Mouse (Mus musculus): ENCODE results near the gene D630023F18Rik. TPM values are rescaled to one million over a fixed set of nuclear protein-coding genes. Genes with fewer than 3 reads are reported as not detected.
A peak's percentile ranks its signal among the peaks of the same experiment; 100 is the strongest.

The D630023F18Rik gene
- polyA plus RNA-seq, 1 experiment from 2014 or later = 3.1 TPM

DNA sequence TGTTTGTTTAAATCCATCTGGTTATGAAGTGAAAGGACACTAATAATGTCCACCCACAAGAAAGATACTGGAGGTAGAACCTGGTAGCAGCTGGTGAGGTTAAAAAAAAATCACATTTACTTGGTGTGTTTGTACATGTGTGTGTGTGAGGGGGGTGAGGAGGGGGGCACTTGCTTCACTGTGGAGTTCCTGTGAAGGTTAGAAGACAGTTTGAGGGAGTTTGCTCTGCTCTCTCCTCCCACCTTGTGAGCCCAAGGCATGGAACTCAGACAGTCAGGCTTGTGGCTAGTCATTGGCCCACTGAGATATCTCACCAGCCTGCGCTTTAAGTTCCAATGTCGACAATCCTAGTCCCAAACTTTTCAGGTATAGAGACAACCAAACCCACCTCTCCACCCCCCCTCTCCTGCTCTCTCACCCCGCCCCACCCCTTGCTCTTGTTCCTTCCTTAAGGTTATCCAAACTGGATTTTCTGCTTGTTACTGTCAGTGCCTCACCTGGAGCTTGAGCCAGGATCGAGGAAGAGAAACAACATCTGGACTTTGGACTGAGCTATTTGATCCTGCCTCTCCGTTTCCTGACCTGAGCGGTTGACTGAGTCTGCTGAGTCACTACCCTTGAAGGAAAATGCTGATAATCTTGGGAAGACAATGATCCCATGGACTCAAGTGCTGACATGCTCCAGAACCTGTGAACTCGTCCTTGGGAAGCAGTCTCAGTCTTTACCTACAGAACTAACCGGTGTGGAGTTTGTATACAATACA, 4.7 kb downstream of the D630023F18Rik start:
- Histone ChIP-seq H3K4me3 (ENCODE audit: low read depth, low read length) (no peak overlapping the region), H3K4me2 (ENCODE audit: low read length) (no peak overlapping the region), H3K36me3 (ENCODE audit: control insufficient read depth, insufficient read depth, low read length) (no peaks in the 10 kb centered on the region), H3K9me3 (replicated peaks; ENCODE audit: control insufficient read depth, low read length, poor library complexity, severe bottlenecking) (no peaks in the 10 kb centered on the region), H3K27ac (ENCODE audit: low read length) (no peak overlapping the region), H3K4me1 (ENCODE audit: control insufficient read depth, insufficient read depth, low read length) (no peaks in the 10 kb centered on the region), H3K9ac (ENCODE audit: low read depth, low read length) (no peak overlapping the region), H3K27me3 (ENCODE audit: control insufficient read depth, insufficient read depth, low read depth, low read length) (no peaks in the 10 kb centered on the region)
- no peak for ATAC-seq
- WGBS = 80% methylated on average over 8 of the region's 8 CpGs

DNA sequence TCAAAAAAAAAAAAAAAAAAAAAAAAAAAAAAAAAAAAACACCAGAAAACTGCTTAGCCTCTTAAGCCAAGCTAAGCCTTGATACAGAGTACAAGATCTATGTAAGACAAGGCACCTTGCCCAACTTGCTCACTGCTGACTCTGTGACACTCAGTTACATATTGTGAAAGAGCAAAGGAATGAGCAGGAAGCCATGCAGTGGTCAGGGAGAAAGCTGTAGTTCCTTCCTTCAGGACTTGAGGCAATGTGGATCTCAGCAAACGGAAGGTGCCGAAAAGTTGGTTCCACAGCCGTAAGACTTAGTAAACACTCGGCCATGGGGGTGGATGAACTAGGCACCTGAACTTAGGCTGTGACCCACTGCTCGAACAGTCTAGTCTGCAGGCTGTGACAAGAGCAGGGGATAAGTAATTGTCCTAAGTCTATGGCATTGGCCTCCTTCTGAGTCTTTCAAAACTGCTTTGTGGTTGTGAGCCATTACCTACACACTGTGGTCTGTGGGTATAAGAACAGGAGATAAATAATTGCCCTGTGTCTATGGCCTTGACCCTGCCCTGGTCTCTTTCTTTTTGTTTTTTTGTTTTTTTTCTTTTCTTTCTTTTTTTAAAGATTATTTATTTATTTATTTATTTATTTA, 9.4 kb downstream of the D630023F18Rik start:
- Histone ChIP-seq H3K27me3 (ENCODE audit: control insufficient read depth, insufficient read depth, low read depth, low read length) (no peaks in the 10 kb centered on the region), H3K4me2 (ENCODE audit: low read length) (no peak overlapping the region), H3K4me1 (ENCODE audit: control insufficient read depth, insufficient read depth, low read length) (no peaks in the 10 kb centered on the region), H3K9ac (ENCODE audit: low read depth, low read length) (no peak overlapping the region), H3K9me3 (replicated peaks; ENCODE audit: control insufficient read depth, low read length, poor library complexity, severe bottlenecking) (no peaks in the 10 kb centered on the region), H3K36me3 (ENCODE audit: control insufficient read depth, insufficient read depth, low read length) (no peaks in the 10 kb centered on the region), H3K4me3 (ENCODE audit: low read depth, low read length) (no peak overlapping the region), H3K27ac (ENCODE audit: low read length) (no peak overlapping the region)
- no peak for ATAC-seq
- 90% methylated on average over 5 of the region's 5 CpGs for WGBS

DNA sequence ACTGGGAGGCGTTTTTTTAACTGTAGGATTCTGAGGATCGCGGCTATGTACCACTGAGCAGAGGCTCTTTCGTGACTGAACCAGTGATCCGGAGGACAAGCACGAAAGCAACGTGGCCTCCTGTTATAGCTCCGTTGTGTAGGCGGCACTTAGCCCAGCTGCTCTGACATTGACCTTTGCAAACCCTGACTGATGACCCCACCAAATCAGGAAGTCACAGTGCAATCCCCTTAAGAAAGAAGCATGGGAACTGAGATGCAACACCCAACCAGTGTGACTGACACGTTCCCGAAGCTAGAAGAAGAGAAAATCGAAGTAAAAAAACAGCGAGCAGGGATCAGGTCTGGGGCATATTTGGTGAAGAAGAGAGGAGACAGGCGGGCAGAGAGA, 10.2 kb downstream of the D630023F18Rik start:
- no peaks in the 10 kb centered on the region for H3K27me3 ChIP-seq (ENCODE audit: control insufficient read depth, insufficient read depth, low read depth, low read length)
- peak overlapping the region; percentile 26 for H3K4me2 ChIP-seq (ENCODE audit: low read length)
- no peak overlapping the region for H3K4me3 ChIP-seq (ENCODE audit: low read depth, low read length)
- H3K9me3 ChIP-seq (replicated peaks; ENCODE audit: control insufficient read depth, low read length, poor library complexity, severe bottlenecking) = no peaks in the 10 kb centered on the region
- no peak overlapping the region for H3K27ac ChIP-seq (ENCODE audit: low read length)
- H3K9ac ChIP-seq (ENCODE audit: low read depth, low read length) = no peak overlapping the region
- H3K4me1 ChIP-seq (ENCODE audit: control insufficient read depth, insufficient read depth, low read length) = no peaks in the 10 kb centered on the region
- no peak for ATAC-seq
- no peaks in the 10 kb centered on the region for H3K36me3 ChIP-seq (ENCODE audit: control insufficient read depth, insufficient read depth, low read length)
- 58% methylated on average over 14 of the region's 14 CpGs for WGBS

DNA sequence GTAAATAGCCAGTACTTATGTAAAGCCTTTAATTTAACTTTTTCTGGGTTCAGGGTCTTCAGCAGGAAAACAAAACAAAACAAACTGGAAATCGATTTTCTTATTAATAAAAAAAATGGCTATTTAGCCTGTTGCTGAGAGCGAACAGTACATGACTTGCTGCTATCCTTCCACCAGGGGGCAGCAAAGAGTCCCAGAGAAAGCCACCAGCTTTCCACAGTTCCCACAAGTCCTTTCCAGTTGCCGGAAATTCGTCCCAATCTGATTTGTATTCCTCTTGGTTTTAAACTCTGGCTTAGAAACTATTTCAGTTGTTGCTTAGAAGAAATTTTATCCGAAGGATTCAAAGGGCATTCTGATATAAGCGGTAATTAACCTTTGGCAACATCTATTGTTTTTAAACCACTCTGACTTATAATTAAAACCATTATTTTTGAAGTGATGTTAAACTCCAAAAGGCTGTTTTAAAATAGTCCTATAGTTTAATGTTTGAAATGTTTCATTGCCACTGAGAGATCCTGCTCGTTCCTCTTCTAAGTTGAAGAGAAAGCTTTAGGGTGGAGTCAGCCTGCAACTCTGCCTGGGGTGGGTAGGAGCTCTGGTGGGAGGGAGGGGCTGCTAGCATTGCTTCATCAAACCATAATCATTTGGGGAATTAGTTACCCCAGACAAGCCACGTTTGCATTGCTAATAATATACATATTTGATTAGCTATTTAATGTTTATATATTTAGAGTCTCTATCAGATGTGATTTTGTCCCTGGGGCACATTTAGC, 10.8 kb downstream of the D630023F18Rik start:
- no peak overlapping the region for H3K9ac ChIP-seq (ENCODE audit: low read depth, low read length)
- peak overlapping the region; percentile 26 for H3K4me2 ChIP-seq (ENCODE audit: low read length)
- no peaks in the 10 kb centered on the region for H3K36me3 ChIP-seq (ENCODE audit: control insufficient read depth, insufficient read depth, low read length)
- H3K4me3 ChIP-seq (ENCODE audit: low read depth, low read length) = no peak overlapping the region
- no peaks in the 10 kb centered on the region for H3K4me1 ChIP-seq (ENCODE audit: control insufficient read depth, insufficient read depth, low read length)
- no peak overlapping the region for H3K27ac ChIP-seq (ENCODE audit: low read length)
- 10% methylated on average over 8 of the region's 8 CpGs for WGBS
- no peaks in the 10 kb centered on the region for H3K27me3 ChIP-seq (ENCODE audit: control insufficient read depth, insufficient read depth, low read depth, low read length)
- ATAC-seq = peak; percentile 84
- H3K9me3 ChIP-seq (replicated peaks; ENCODE audit: control insufficient read depth, low read length, poor library complexity, severe bottlenecking) = no peaks in the 10 kb centered on the region

DNA sequence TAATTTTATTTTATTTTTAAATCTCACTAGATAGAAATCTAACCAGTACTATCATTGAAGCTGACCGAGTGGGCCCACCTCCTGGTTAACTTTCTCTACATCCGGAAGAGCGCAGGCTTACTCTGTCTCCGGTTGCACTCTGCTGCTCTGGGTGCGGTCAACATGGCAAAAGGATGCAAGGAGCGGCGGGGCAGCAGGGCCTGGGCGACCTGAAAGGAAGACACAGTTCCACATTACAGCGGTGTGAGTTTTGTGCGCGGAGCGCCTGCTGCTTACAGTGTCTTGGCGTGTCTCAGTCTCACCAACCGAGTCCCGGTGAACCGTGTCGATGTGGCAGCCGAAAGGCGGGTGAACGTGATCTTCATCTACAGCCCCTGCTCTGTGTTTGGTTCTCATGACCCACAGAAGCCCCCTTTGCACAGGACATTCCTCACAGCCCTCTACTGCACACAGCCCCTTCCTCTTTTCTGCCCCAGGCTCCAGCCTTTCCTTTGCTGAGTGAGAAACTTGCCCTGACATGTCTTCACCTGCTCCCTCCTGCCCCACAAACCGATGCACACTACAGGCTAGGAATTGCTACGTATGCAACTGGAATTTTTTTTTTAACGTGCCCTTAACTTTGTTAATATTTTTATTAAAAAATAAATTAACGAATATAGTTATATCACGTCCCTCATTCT, 13.1 kb downstream of the D630023F18Rik start:
- Histone ChIP-seq H3K4me2 (ENCODE audit: low read length) (no peak overlapping the region), H3K9me3 (replicated peaks; ENCODE audit: control insufficient read depth, low read length, poor library complexity, severe bottlenecking) (no peaks in the 10 kb centered on the region), H3K9ac (ENCODE audit: low read depth, low read length) (no peak overlapping the region), H3K27ac (ENCODE audit: low read length) (no peak overlapping the region), H3K36me3 (ENCODE audit: control insufficient read depth, insufficient read depth, low read length) (no peaks in the 10 kb centered on the region), H3K4me1 (ENCODE audit: control insufficient read depth, insufficient read depth, low read length) (no peaks in the 10 kb centered on the region), H3K27me3 (ENCODE audit: control insufficient read depth, insufficient read depth, low read depth, low read length) (no peaks in the 10 kb centered on the region), H3K4me3 (ENCODE audit: low read depth, low read length) (no peak overlapping the region)
- 82% methylated on average over 25 of the region's 25 CpGs for WGBS
- no peak for ATAC-seq

DNA sequence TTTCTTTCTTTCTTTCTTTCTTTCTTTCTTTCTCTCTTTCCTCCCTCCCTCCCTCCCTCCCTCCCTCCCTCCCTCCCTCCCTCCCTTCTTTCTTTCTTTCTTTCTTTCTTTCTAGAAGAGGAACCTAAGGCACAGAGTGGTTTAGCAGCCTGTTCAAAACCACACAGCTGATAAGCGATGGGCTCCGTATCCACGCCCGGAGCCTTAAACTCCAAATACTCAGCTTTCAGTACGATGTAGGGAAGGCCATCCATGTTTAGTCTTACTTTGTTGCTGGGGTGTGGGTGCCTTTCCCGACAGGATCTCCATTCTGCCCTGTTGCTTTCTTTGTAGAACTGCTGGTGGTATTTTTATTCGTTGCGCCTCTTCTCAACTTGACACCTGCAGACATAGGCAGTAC, 13.8 kb downstream of the D630023F18Rik start:
- no peak overlapping the region for H3K9ac ChIP-seq (ENCODE audit: low read depth, low read length)
- no peaks in the 10 kb centered on the region for H3K36me3 ChIP-seq (ENCODE audit: control insufficient read depth, insufficient read depth, low read length)
- H3K9me3 ChIP-seq (replicated peaks; ENCODE audit: control insufficient read depth, low read length, poor library complexity, severe bottlenecking) = no peaks in the 10 kb centered on the region
- 96% methylated on average over 8 of the region's 8 CpGs for WGBS
- H3K27me3 ChIP-seq (ENCODE audit: control insufficient read depth, insufficient read depth, low read depth, low read length) = no peaks in the 10 kb centered on the region
- H3K4me3 ChIP-seq (ENCODE audit: low read depth, low read length) = no peak overlapping the region
- no peaks in the 10 kb centered on the region for H3K4me1 ChIP-seq (ENCODE audit: control insufficient read depth, insufficient read depth, low read length)
- no peak for ATAC-seq
- H3K27ac ChIP-seq (ENCODE audit: low read length) = no peak overlapping the region
- no peak overlapping the region for H3K4me2 ChIP-seq (ENCODE audit: low read length)

DNA sequence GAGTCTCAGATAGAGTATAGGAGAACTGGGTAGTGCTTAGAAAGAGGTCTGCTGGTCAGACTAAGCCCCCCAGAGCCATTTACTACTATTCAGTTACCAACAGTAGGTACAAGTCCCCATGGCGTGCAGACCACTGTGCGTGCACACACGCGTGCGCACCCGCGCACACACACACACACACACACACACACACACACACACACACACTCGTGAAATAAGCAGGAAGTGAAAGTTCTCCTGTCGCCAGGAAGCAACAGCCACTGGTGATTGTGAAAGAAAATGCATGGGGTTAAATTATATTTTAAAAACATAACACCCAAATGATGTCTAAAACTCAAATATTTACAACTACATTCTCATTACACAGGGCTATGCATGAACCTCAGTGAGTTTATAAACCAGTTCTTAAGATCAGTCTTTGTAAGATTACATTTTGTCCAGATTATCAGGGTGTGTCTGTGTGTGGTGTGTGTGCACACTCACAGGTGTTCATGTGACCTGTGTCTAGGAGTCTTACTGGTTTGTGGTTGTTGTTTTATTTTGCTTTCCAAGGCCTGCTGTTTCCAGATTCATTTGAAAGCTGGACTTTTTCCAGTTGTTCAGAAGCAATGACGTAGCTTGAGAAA, 15.2 kb downstream of the D630023F18Rik start:
- no peak overlapping the region for H3K9ac ChIP-seq (ENCODE audit: low read depth, low read length)
- 88% methylated on average over 10 of the region's 10 CpGs for WGBS
- H3K27me3 ChIP-seq (ENCODE audit: control insufficient read depth, insufficient read depth, low read depth, low read length) = no peaks in the 10 kb centered on the region
- H3K4me3 ChIP-seq (ENCODE audit: low read depth, low read length) = no peak overlapping the region
- no peaks in the 10 kb centered on the region for H3K36me3 ChIP-seq (ENCODE audit: control insufficient read depth, insufficient read depth, low read length)
- ATAC-seq = no peak
- no peak overlapping the region for H3K27ac ChIP-seq (ENCODE audit: low read length)
- H3K4me1 ChIP-seq (ENCODE audit: control insufficient read depth, insufficient read depth, low read length) = no peaks in the 10 kb centered on the region
- no peak overlapping the region for H3K4me2 ChIP-seq (ENCODE audit: low read length)
- no peaks in the 10 kb centered on the region for H3K9me3 ChIP-seq (replicated peaks; ENCODE audit: control insufficient read depth, low read length, poor library complexity, severe bottlenecking)

DNA sequence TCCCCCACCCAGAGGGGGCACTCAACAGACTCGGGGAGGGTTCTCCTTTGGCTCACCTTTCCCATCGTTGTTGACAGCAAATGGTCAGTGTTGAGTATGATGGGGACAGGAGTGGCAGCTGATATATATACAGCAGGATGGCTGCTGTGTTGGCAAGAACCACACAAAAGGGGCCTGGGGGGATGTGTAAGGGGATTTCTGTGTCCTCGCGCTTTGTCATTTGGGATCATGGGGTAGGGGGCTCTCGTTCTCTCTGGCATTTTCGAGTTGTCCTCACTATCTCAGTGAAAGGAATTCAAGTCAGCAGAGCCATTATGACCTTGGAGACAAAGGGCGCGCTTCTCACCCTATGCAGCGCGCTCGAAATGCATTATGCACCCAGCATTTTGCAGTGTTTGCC, 19.7 kb downstream of the D630023F18Rik start, which contains the start of gene Cryga:
Gene Cryga (minus strand): TSS at position 101 of the 400 bp plus-strand sequence.
- H3K4me1 ChIP-seq (ENCODE audit: control insufficient read depth, insufficient read depth, low read length) = no peaks in the 10 kb centered on the region
- 85% methylated on average over 11 of the region's 11 CpGs for WGBS
- no peaks in the 10 kb centered on the region for H3K9me3 ChIP-seq (replicated peaks; ENCODE audit: control insufficient read depth, low read length, poor library complexity, severe bottlenecking)
- H3K4me2 ChIP-seq (ENCODE audit: low read length) = no peak within 1 kb of the TSS
- no peak for ATAC-seq
- no peaks in the 10 kb centered on the region for H3K36me3 ChIP-seq (ENCODE audit: control insufficient read depth, insufficient read depth, low read length)
- no peak within 1 kb of the TSS for H3K27ac ChIP-seq (ENCODE audit: low read length)
- no peak within 1 kb of the TSS for H3K9ac ChIP-seq (ENCODE audit: low read depth, low read length)
- H3K27me3 ChIP-seq (ENCODE audit: control insufficient read depth, insufficient read depth, low read depth, low read length) = no peaks in the 10 kb centered on the region
- H3K4me3 ChIP-seq (ENCODE audit: low read depth, low read length) = no peak within 1 kb of the TSS
